Mouse (Mus musculus) spleen, adult 2 months (tissue): ENCODE data around the gene Col4a4.

Source experiments
- CTCF ChIP-seq: fragments of 200-500 bp; IDR thresholded peaks from 2 replicates; pipeline ENCODE4 v1.5.1; 2011; ENCODE audit warnings: mild to moderate bottlenecking, inconsistent platforms; ENCODE audit not compliant: insufficient read depth, insufficient read length, insufficient replicate concordance; ENCODE audit errors: extremely low read depth
- POLR2A ChIP-seq: fragments of 200-500 bp; IDR thresholded peaks from 2 replicates; pipeline ENCODE4 v1.6.1; 2011; ENCODE audit warnings: low read depth, low read length, inconsistent platforms

DNA sequence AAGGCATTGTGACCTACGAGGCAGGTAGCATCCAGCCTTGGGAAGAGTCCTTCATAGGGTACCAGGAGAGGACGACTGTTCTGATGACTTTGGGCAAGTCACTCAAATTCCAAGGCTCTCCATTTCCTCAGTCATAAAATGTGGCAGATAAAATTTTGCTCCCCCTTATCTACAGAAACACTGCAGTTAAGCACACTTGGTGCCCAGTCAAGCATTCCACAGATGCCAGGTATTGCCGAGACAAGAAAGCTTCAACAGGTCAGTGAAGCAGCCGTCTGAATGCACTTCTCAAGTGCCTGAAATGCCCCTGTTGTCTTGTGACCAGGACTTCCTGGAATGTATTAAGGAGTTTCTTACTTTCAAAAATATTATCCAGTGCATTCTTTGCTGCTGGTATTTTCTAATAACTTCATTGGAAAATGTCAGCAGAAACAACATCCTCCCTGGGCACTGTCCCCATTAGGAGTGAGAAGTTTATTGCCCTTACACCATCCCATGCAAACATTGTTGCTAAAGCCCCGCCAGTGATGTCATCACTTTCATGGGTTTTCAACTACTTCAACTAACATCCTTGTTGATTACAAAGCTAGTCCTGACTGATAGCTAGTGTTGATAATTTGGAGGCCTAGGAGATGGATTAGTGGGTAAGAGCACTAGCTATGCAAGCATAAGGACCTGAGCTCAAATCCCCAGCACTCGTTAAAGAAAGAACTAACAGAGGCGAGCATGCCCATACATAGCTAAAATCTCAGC is 16.7 kb upstream of the Col4a4 start:
- no peak for TF ChIP-seq CTCF
- no peak for TF ChIP-seq POLR2A
